Mouse (Mus musculus) lung, postnatal 0 days (tissue): ENCODE measurements at regions not wholly inside any gene's neighbourhood (a gene's known extent, or its start where the extent isn't known, plus 50 kb on each side); places are given as distances from the start of the nearest gene placed in this dataset.

Experiments used
- CTCF ChIP-seq: IDR thresholded peaks from 2 replicates; pipeline ENCODE4 v1.5.1; 2016; ENCODE audit warnings: antibody characterized with exemption, mild to moderate bottlenecking
- EP300 ChIP-seq: IDR thresholded peaks from 2 replicates; pipeline ENCODE4 v1.6.1; 2016; ENCODE audit warnings: antibody characterized with exemption, mild to moderate bottlenecking, control low read depth

GRCm38 (mm10) chr7:54599776-54600175 lies 235.5 kb upstream of the Luzp2 start:
- TF ChIP-seq CTCF (no peak), EP300 (no peak)
